Mouse (Mus musculus) bone marrow, adult 2 months (tissue): ENCODE results near the gene Dgki.

ENCODE experiments used
- CTCF ChIP-seq: fragments of 200-500 bp; IDR thresholded peaks from 2 replicates; pipeline ENCODE4 v1.5.1; 2011; ENCODE audit warnings: low read length, control low read depth; ENCODE audit not compliant: control insufficient read depth, insufficient read depth
- POLR2A ChIP-seq: fragments of 200-500 bp; IDR thresholded peaks from 2 replicates; pipeline ENCODE4 v1.6.1; 2011; ENCODE audit warnings: low read depth, mild to moderate bottlenecking, control low read depth, low read length, borderline replicate concordance; ENCODE audit not compliant: control insufficient read depth

GRCm38 (mm10) chr6:36875926-36876325 is 424.1 kb downstream of the Dgki start:
- TF ChIP-seq POLR2A (no peak), CTCF (no peak)
